Mouse (Mus musculus): ENCODE results near the gene Arhgap31.
A peak's percentile ranks its signal among the peaks of the same experiment; 100 is the strongest.
"Not testable (repeated sequence)": the region's sequence is repeated elsewhere in the genome, so short reads cannot be mapped to it uniquely, and the experiment has no call there.

Gene Arhgap31

DNA sequence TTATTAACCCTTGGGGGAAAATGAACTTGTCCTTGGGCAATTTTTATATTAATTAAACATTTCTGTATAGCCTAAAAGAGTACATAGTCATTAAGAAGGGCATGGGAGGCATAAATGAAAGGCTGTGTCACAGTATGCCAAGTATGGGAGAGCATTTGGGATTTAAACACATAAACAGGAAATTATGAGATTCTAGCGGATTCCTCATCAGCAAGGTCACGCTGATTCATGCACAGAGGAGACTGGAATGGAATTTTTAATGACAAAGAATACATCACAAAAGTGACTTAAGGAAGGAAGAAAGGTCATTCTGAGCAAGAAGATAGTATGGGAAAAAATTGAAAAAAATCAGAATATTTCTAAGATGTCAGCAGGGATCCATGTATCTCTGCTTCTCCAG is 31.8 kb downstream of the Arhgap31 start:
- DNase-seq = no peak

GRCm38 (mm10) chr16:38679431-38680021 is 33.5 kb downstream of the Arhgap31 start:
- DNase-seq = no peak

DNA sequence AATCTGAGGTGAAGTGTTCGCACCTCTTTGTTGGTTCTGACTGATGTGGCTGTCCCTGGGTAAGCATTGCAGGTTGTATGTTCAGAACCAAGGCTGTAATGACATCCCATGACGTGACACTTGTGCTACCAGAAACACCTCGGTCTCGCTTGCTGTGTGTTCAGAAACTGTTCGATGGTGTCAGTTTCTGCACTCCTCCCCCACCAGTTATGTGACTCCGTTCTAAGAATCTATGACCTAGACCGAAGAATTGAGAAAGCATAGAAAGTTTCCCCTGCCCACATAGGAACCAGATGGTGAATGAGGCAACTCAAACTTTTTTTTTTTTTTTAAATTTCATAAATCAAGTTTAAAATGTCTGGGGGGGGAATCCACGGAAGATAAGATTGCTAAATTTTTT is 34.2 kb downstream of the Arhgap31 start:
- no peak for DNase-seq

- not testable (repeated sequence) for DNase-seq
Measured at GRCm38 (mm10) chr16:38677941-38678340, 35.1 kb downstream of the Arhgap31 start.

DNA sequence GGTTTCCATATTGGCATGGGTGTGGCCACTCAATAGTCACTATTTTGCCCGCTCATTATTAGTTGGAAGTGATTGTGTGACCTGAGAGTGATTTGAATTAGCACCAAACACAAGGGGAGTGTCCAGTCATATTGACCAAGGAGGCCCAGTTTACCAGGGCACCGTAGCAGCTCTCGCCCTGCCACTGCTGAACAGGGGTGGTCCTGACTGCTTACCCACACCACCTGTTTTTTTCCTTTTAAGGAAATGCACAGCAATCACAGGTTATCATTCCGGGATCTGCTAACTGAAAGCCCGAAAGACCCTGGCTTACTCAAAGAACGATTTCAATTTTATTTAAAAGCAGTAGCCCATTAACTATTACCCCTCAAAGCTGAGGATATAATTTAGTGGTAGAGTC is 35.9 kb downstream of the Arhgap31 start:
- no peak for DNase-seq

GRCm38 (mm10) chr16:38676647-38677046 is 36.4 kb downstream of the Arhgap31 start:
- no peak for DNase-seq

DNA sequence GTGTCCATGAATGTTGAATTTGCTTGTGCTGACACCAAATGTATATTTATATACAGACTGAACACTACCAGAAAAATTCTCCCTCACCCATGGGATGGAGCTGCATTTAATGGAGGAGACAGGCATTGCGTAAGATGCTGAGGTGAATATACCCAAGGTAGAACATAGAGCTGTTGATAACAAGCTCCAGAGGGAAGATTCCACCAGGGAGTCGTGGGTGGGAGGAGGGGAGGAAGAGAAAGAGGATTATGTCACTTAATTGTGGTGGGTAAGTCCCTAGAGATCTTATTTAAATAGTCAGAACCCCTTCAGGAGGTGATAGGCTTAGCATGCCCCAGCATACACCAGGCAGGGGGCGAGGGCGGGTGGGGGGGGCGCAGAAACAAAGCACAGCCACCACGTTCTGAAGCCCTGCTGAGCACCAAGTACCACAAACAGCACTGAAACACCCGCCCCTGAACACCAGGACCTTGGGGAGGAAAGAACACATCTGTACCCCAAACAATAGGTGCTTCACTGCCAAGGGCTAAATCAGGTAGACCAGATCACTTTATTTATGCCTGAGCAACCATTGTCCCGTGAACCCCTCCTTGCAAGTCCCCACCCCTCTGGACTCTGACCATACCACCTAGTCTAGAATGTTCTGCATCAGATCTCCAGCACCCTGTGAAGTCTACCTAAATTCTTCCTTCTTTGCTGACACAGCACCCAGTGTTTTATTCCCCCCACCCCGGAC is 37.3 kb downstream of the Arhgap31 start:
- no peak for DNase-seq

DNA sequence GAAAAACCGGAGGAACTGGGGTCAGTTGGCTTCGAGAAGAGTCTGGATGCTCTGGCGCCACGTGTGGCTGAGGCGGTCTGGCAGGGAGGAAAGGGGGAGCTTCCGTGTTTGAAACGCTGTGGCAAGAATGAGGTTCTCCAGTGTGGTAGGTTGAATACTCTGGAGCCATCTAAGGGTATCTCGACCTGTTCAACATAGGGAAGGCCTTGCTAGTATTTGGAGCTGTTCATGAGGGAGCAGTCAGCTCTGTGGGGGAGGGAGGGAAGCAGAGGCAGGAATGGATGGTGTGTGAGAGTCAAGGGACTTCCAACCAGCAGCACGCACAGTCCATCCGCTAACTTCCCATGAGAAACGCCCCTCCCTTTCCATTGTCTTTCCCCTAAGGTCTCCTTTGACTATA is 38.2 kb downstream of the Arhgap31 start:
- DNase-seq = no peak

- DNase-seq = peak; percentile 73 to 84
Measured at GRCm38 (mm10) chr16:38673511-38673910, 39.6 kb downstream of the Arhgap31 start.

DNA sequence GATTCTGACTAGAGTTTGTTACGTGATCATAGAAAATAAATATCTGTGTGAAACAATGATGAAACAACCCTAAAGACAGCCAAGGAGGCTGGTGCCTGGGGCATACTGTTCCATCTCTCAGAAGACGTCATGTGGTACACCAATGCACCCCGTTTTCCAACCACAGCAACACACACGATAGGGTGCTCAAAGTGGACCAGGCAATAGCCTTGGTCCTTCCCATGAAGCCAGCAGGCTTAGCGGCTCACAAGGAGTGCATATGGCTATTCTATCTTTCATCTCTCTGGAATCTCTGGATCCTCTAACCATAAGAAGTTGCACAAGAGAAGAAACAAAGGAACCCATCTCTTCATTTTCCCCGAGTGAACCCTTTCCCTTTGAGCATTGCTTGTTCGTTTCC is 40.1 kb downstream of the Arhgap31 start:
- no peak for DNase-seq

- no peak for DNase-seq
Measured at GRCm38 (mm10) chr16:38672370-38672769, 40.7 kb downstream of the Arhgap31 start.

- DNase-seq = peak; percentile 78 to 83
Measured at GRCm38 (mm10) chr16:38670621-38671390, 42.3 kb downstream of the Arhgap31 start.

GRCm38 (mm10) chr16:38668871-38669675 is 44.0 kb downstream of the Arhgap31 start:
- peak; percentile 89 to 94 for DNase-seq

- peak in 1 of 2 experiments; percentile 21 for DNase-seq
Measured at GRCm38 (mm10) chr16:38666523-38666922, 46.6 kb downstream of the Arhgap31 start.

GRCm38 (mm10) chr16:38666016-38666415 is 47.1 kb downstream of the Arhgap31 start:
- no peak for DNase-seq

GRCm38 (mm10) chr16:38662575-38662974 is 50.5 kb downstream of the Arhgap31 start:
- no peak for DNase-seq

GRCm38 (mm10) chr16:38654308-38654707 is 58.8 kb downstream of the Arhgap31 start:
- DNase-seq = no peak

DNA sequence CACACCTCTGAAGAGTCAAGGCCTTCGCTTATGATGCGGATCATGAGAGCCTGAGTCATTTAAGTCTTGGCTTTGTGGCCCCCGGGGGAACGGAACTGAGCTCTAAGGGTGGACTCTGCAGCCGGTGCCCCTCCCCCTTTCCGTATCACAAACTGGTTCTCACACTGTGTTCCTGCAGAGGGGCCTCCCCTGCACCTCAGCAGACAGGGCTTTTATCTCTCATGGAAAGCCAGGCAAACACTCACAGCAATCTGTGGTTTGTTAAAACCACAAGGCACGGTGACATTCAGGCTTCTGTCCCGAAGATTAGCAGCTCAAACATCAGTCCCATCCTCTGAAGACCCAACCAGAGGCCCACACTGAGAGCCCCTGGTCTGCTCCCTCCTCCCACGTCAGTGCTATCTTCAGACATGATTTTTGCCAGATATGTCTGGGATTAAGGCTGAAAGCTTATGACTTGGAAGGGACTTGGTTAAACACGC is 59.6 kb downstream of the Arhgap31 start:
- DNase-seq = no peak

DNA sequence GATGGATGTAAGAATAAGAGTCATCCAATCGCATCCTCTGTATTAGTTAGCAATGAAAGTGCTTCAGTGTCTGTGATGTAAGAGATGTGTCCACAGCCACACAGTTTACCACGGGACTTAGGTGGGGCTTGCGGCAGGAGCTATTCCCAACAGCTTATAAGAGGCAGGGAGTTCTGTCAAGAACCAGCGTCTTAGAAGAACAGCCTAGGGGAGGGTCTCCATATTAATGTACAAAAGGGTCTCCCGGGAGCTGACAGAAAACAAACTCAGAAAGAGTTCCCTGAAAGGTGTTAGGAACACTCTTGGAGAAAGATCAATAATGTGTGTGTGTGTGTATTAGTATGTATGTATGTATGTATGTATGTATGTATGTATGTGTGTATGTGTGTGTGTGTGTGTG is 60.4 kb downstream of the Arhgap31 start:
- DNase-seq = no peak

DNA sequence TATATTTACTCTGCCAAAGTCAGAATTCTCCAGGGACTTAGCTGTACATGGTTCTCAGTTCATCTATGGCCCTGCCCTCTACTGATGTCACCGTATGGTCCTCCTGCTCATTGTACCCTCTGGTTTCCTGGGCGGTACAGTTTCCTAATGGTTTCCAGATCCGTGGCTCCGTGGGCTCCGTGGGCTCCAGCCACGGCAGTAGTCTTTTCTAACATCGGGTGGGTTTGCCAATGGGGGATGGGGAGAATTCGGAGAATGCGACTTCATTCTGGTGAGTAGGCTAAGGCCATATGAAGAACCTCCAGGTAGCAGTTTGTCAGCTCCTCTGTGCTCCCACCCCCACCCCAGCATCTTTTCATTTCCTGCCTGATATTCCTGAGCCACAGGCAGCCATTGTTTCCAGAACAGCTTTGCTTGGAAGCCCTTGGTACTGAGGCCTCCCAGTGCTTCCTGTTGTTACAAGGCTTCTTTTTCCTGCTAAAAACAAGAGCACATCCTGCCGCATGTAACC is 61.3 kb downstream of the Arhgap31 start:
- DNase-seq = no peak

- DNase-seq = no peak
Measured at GRCm38 (mm10) chr16:38651306-38651705, 61.8 kb downstream of the Arhgap31 start.

- no peak for DNase-seq
Measured at GRCm38 (mm10) chr16:38649431-38649827, 63.6 kb downstream of the Arhgap31 start.

Data from cerebellum, postnatal 10 days (tissue).